Mouse (Mus musculus) CH12.LX (cell line): ENCODE results near the gene Cep164.

ENCODE experiments used
- CTCF ChIP-seq, 2 experiments: IDR thresholded peaks in 1 of 2; conservative IDR thresholded peaks in 1 of 2; 2 replicates each; pipeline ENCODE4 v1.5.1; 2011 to 2012; ENCODE audit warnings: low read depth in 2 of 2, low read length in 2 of 2, improper control_type of control experiment in 1 of 2, inconsistent platforms in 1 of 2, mild to moderate bottlenecking in 1 of 2, moderate library complexity in 1 of 2
- MAX ChIP-seq: IDR thresholded peaks from 2 replicates; pipeline ENCODE4 v1.6.1; 2011; ENCODE audit warnings: low read length, improper control_type of control experiment
- RCOR1 ChIP-seq: conservative IDR thresholded peaks from 2 replicates; pipeline ENCODE4 v1.6.1; 2012; ENCODE audit warnings: low read depth, mild to moderate bottlenecking, inconsistent platforms, low read length, improper control_type of control experiment
- TBP ChIP-seq: conservative IDR thresholded peaks from 2 replicates; pipeline ENCODE4 v1.6.1; 2011; ENCODE audit warnings: low read depth, low read length, improper control_type of control experiment
- UBTF ChIP-seq: IDR thresholded peaks from 2 replicates; pipeline ENCODE4 v1.6.1; 2012; ENCODE audit warnings: low read depth, mild to moderate bottlenecking, inconsistent platforms, low read length, improper control_type of control experiment, moderate library complexity
- ZMIZ1 ChIP-seq: IDR thresholded peaks from 2 replicates; pipeline ENCODE4 v1.6.1; 2012; ENCODE audit warnings: low read depth, mild to moderate bottlenecking, inconsistent platforms, low read length, improper control_type of control experiment
- ZNF384 ChIP-seq: IDR thresholded peaks from 2 replicates; pipeline ENCODE4 v1.6.1; 2012; ENCODE audit warnings: low read depth, low read length, improper control_type of control experiment, inconsistent platforms

DNA sequence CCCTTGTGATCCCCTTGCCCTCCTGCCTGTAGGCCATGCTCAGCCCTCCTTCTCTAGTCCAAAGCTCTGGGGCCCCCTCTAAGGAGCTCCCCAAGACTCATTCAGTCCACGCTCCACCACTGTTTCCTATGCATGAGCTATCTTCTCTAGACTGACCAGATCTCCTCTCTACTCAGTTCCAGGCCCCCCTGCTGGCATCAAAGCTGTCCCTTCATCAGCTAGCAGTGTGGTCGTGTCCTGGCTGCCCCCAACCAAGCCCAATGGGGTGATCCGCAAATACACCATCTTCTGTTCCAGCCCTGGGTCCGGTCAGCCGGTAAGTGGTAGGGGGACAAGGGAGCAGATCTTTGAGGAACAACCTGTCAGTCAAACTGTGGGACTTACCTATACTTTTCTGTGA lies 96.6 kb downstream of the Cep164 start:
- TF ChIP-seq CTCF (conservative IDR thresholded peaks at IDR 0.05 in 1 of 2, IDR thresholded peaks at IDR 0.05 in 1 of 2; ENCODE audit: low read depth in 2 of 2, low read length in 2 of 2): no peak
- TF ChIP-seq UBTF: no peak
- TF ChIP-seq RCOR1: no peak
- no peak for TF ChIP-seq TBP
- no peak for TF ChIP-seq ZNF384
- no peak for TF ChIP-seq ZMIZ1
- TF ChIP-seq MAX: no peak
